Mouse (Mus musculus): ENCODE results near the gene C2cd3. TPM values are rescaled to one million over a fixed set of nuclear protein-coding genes. Genes with fewer than 3 reads are reported as not detected.

Gene C2cd3
- polyA plus RNA-seq, 1 experiment from 2014 or later, result 17.5 TPM

DNA sequence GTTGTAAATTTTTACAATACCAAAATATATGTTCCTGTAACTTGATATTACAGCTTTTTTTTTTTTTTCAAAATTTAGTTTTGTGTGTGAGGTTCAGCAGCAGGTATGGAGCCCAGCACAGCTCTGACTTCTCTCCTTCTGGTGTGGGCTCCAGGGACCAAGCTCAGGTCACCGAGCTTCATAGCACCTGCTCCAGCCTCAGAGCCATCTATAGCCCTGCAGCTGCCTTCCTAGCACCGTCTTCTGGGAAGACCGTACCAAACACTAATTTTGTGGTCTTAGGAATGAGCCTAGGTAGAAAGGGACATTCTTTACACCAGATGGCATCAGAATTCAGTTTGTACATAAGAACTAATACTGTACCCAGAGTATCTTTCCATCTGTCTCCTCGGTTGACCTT is 36.7 kb downstream of the C2cd3 start:
- Histone ChIP-seq H3K9ac (no peak overlapping the region), H3K4me2 (no peak overlapping the region), H3K27me3 (no peaks in the 10 kb centered on the region), H3K4me3 (no peak overlapping the region), H3K9me3 (no peaks in the 10 kb centered on the region), H3K36me3 (peaks cover 61% of the 10 kb centered on the region), H3K4me1 (replicated peaks) (no peaks in the 10 kb centered on the region), H3K27ac (replicated peaks) (no peak overlapping the region)
- ATAC-seq (ENCODE audit: low FRiP score, low read depth), result no peak
- whole genome bisulfite sequencing, result 96% methylated on average over 4 of the region's 4 CpGs

DNA sequence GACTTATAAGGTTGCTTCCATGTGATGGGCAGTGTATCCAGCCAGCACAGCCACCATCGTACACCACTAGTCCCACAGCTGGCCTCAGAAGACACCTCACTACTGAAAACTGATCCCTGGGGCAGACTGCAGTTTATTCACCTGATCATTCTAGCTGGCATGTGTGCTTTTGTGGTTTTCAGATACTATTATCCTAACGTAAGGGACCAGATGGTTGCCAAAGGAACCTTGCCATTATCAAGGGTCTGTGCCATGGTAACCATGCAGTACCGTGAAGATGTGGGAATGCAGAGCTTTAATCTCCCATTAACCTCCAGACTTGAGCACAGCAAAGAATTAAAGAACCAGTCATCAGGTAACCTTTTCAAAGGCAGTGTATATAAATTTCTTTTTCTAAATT is 53.8 kb downstream of the C2cd3 start:
- ATAC-seq (ENCODE audit: low FRiP score, low read depth), result no peak
- Histone ChIP-seq H3K9me3 (no peaks in the 10 kb centered on the region), H3K27me3 (no peaks in the 10 kb centered on the region), H3K4me2 (no peak overlapping the region), H3K9ac (no peak overlapping the region), H3K4me1 (replicated peaks) (no peaks in the 10 kb centered on the region), H3K27ac (replicated peaks) (no peak overlapping the region), H3K36me3 (peaks cover 61% of the 10 kb centered on the region), H3K4me3 (no peak overlapping the region)
- WGBS, result 67% methylated on average over 3 of the region's 3 CpGs

DNA sequence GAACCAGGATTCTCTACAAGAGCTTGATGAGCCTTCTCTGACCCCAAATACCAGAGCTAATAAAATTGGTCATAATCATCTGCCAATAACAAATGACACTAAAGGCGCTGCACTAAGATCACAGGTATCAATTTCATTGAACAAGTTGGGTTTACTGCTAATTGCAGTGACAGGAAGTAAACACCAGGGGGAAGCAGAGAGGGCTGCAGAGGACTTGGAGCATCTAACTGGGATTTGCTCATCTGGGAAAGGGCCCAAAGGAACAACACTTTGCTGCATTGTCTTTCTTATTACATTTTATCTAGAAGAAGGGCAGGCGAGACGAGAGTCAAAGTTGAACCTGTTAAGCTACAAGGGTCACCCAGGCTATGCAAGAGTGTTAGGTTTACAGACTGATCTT is 57.1 kb downstream of the C2cd3 start:
- H3K4me2 ChIP-seq, result no peak overlapping the region
- peaks cover 76% of the 10 kb centered on the region for H3K36me3 ChIP-seq
- H3K4me3 ChIP-seq, result no peak overlapping the region
- H3K27me3 ChIP-seq, result no peaks in the 10 kb centered on the region
- H3K9ac ChIP-seq, result no peak overlapping the region
- no peak overlapping the region for H3K27ac ChIP-seq (replicated peaks)
- ATAC-seq (ENCODE audit: low FRiP score, low read depth), result no peak
- H3K9me3 ChIP-seq, result no peaks in the 10 kb centered on the region
- H3K4me1 ChIP-seq (replicated peaks), result no peaks in the 10 kb centered on the region
- 66% methylated on average over 3 of the region's 3 CpGs for WGBS

DNA sequence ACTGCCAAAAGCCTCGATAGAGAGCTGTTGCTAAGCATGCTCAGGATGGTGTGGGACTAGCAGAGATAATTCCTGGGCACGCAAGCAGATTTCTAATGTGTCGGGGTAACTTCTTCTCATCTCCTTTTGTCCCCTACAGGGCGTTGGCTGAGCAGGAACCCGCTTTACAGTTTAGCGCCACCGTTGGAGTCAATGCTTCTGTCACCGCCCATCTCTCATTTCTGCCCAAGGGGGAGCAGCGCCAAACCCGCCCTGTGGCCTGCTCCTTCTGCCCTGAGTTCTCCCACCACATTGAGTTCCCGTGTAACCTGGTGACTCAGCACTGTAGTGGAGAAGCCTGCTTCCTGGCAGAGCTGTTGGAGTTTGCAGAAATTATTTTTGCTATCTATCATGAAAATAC is 57.9 kb downstream of the C2cd3 start:
- Histone ChIP-seq H3K9me3 (no peaks in the 10 kb centered on the region), H3K27ac (replicated peaks) (no peak overlapping the region), H3K4me3 (no peak overlapping the region), H3K27me3 (no peaks in the 10 kb centered on the region), H3K4me1 (replicated peaks) (no peaks in the 10 kb centered on the region), H3K36me3 (peaks cover 71% of the 10 kb centered on the region), H3K9ac (no peak overlapping the region), H3K4me2 (no peak overlapping the region)
- no peak for ATAC-seq (ENCODE audit: low FRiP score, low read depth)
- 88% methylated on average over 11 of the region's 11 CpGs for WGBS

DNA sequence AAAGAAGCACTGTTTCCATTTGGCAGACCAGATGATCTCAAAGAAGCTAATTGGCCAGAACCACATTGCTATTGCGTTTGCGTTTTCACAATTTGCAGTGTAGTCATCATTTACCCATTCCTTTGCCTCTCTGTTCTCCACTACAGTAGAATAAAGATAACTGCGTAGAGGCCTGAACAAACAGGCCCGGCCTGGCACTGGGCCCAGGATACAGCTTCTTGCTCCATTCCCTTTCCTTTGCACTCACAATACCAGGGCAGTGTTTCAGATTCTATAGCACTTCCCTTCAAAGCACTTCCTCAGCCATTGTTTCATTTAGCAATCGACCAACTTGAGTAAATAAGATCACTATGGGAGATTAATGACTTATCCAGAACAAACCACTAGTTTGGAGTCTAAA is 59.1 kb downstream of the C2cd3 start:
- no peak overlapping the region for H3K9ac ChIP-seq
- WGBS, result 77% methylated on average over 5 of the region's 5 CpGs

DNA sequence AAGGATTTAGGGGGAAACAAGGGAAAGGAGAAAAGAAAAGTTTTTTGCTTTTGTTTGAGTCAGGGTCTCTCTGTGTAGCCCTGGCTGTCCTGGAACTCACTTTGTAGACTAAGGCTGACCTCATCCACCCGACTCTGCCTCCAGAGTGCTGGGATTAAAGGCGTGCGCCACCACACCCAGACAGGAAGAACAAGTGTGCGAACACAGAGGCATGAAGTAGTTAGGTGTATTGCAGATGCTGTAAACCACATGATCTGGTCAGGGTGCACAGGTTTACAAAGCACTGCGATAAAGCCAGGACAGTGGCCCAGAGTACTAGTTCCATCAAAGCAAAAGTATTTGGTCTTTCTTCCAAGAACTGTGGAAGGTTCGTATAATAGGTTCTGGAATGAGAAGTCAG is 61.3 kb downstream of the C2cd3 start:
- ATAC-seq (ENCODE audit: low FRiP score, low read depth), result no peak
- no peaks in the 10 kb centered on the region for H3K9me3 ChIP-seq
- 95% methylated on average over 6 of the region's 6 CpGs for WGBS
- no peaks in the 10 kb centered on the region for H3K4me1 ChIP-seq (replicated peaks)
- H3K9ac ChIP-seq, result no peak overlapping the region
- H3K27me3 ChIP-seq, result no peaks in the 10 kb centered on the region
- H3K36me3 ChIP-seq, result peaks cover 69% of the 10 kb centered on the region
- no peak overlapping the region for H3K4me2 ChIP-seq
- no peak overlapping the region for H3K27ac ChIP-seq (replicated peaks)
- H3K4me3 ChIP-seq, result no peak overlapping the region

More for the DNA sequence above, 59.1 kb downstream of the C2cd3 start:
- Histone ChIP-seq H3K4me2 (no peak overlapping the region), H3K9me3 (no peaks in the 10 kb centered on the region), H3K4me3 (no peak overlapping the region), H3K27ac (replicated peaks) (no peak overlapping the region), H3K36me3 (peaks cover 66% of the 10 kb centered on the region), H3K27me3 (no peaks in the 10 kb centered on the region), H3K4me1 (replicated peaks) (no peaks in the 10 kb centered on the region)
- ATAC-seq (ENCODE audit: low FRiP score, low read depth), result no peak

DNA sequence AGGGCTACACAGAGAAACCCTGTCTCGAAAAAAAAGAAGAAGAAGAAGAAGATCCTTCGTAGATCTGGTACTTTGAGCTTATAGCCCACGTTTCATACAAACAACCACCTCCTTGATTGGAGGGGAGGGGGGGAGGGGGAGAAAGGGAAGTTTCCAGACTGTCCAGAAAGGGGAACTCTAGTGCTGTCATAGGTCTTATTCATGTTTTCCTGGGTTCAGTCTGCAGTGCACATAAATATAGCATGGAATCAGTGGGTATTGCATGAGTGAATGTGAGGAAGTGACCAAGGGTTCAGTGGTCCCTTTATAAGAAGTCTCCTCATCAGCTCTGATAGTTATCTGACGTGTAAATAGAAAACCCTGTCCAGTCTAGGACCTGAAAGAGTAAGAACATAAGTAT is 71.7 kb downstream of the C2cd3 start:
- Histone ChIP-seq H3K4me3 (no peak overlapping the region), H3K36me3 (peaks cover 69% of the 10 kb centered on the region), H3K9me3 (no peaks in the 10 kb centered on the region), H3K27ac (replicated peaks) (no peak overlapping the region), H3K4me1 (replicated peaks) (no peaks in the 10 kb centered on the region), H3K4me2 (no peak overlapping the region), H3K9ac (no peak overlapping the region), H3K27me3 (no peaks in the 10 kb centered on the region)
- no peak for ATAC-seq (ENCODE audit: low FRiP score, low read depth)
- WGBS, result 91% methylated on average over 4 of the region's 4 CpGs

DNA sequence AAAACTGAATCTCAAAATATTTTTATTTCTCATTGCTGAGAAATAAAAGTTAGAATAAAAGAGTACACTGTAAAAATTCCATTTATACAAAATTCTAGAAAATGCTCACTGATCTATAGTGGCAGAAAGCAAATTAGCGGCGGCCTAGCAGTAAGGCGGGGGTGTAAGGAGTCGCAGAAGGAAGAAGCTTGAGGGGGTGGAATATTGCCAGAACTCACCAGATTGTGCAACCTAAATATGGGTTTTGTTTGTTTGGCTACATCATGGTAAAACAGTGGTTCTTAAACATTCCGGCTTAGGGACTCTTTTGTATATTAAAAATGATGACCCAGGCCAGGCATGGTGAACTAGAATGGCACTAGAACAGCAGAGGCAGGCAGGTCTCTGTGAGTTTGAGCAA is 74.2 kb downstream of the C2cd3 start:
- no peaks in the 10 kb centered on the region for H3K4me1 ChIP-seq (replicated peaks)
- no peak for ATAC-seq (ENCODE audit: low FRiP score, low read depth)
- peaks cover 81% of the 10 kb centered on the region for H3K36me3 ChIP-seq
- 98% methylated on average over 5 of the region's 5 CpGs for WGBS
- no peak overlapping the region for H3K4me2 ChIP-seq
- H3K27ac ChIP-seq (replicated peaks), result no peak overlapping the region
- no peaks in the 10 kb centered on the region for H3K9me3 ChIP-seq
- H3K27me3 ChIP-seq, result no peaks in the 10 kb centered on the region
- no peak overlapping the region for H3K9ac ChIP-seq
- no peak overlapping the region for H3K4me3 ChIP-seq

DNA sequence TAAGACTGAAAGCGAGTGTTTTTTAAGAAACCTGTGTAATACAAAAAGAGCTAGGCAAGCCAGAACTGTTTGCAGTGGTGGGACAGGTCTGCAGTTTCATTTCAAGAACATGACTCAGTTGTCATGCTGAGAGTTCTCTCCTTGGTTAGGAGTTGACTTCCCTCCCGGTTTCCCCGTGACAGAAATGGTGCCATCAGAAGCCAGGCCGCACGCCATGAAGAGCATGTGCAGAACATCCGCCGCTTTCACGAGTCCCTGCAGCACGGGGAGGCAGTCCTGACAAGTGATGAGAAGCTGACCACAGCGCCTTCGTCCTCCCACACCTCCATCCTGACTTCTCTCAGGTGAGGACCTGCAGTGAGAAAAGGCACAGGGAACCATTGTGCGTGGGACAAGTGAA is 76.5 kb downstream of the C2cd3 start:
- no peaks in the 10 kb centered on the region for H3K9me3 ChIP-seq
- H3K4me2 ChIP-seq, result no peak overlapping the region
- ATAC-seq (ENCODE audit: low FRiP score, low read depth), result no peak
- H3K9ac ChIP-seq, result no peak overlapping the region
- 95% methylated on average over 12 of the region's 12 CpGs for WGBS
- no peak overlapping the region for H3K4me3 ChIP-seq
- H3K27ac ChIP-seq (replicated peaks), result no peak overlapping the region
- no peaks in the 10 kb centered on the region for H3K4me1 ChIP-seq (replicated peaks)
- peaks cover 81% of the 10 kb centered on the region for H3K36me3 ChIP-seq
- no peaks in the 10 kb centered on the region for H3K27me3 ChIP-seq

DNA sequence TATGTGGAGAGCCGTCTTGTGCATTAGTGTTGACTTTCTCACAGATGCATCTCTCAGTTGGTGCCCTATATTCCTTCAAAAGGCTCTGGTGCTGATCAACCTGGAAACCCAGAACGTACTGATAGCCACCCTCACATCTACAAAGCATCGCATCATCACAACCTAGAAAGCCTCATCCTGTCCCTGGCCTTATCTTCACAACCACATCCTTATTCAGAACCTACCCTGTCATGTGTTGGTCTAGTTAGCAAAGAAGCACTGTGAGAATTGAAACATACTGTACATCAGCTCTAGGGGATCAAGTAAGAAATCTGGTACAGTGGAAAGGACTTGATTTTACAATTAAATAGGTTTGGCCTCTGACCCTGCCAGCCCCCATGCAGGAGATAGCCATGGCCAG is 77.0 kb downstream of the C2cd3 start:
- no peak for ATAC-seq (ENCODE audit: low FRiP score, low read depth)
- no peaks in the 10 kb centered on the region for H3K9me3 ChIP-seq
- no peaks in the 10 kb centered on the region for H3K4me1 ChIP-seq (replicated peaks)
- no peak overlapping the region for H3K4me3 ChIP-seq
- H3K27ac ChIP-seq (replicated peaks), result no peak overlapping the region
- H3K36me3 ChIP-seq, result peaks cover 82% of the 10 kb centered on the region
- 100% methylated on average over 3 of the region's 3 CpGs for WGBS
- H3K27me3 ChIP-seq, result no peaks in the 10 kb centered on the region
- H3K9ac ChIP-seq, result no peak overlapping the region
- H3K4me2 ChIP-seq, result no peak overlapping the region

DNA sequence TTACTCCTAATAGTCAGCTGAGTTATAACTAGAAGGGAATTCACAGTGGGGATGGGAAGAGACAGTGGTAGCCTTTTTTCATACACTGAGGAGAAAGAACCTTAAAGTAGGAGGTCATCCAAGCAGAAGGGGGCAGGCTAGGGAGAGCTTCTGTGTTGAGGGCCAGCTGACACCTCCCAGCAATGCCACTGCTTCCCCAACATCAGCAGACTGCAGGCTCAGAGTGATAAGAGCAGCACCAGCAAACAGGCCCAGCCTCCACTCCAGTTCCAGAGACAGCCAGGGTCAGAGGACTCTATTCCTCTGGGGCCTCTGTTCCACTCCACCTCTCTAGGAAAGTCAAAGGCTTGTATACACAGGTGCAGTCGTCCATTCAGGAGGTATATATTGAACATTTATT is 86.1 kb downstream of the C2cd3 start:
- H3K4me2 ChIP-seq, result no peak overlapping the region
- no peak overlapping the region for H3K9ac ChIP-seq
- WGBS, result 70% methylated on average over 1 of the region's 1 CpGs
- peaks cover 51% of the 10 kb centered on the region for H3K36me3 ChIP-seq
- no peaks in the 10 kb centered on the region for H3K27me3 ChIP-seq
- H3K9me3 ChIP-seq, result no peaks in the 10 kb centered on the region
- H3K4me3 ChIP-seq, result no peak overlapping the region
- H3K27ac ChIP-seq (replicated peaks), result no peak overlapping the region
- ATAC-seq (ENCODE audit: low FRiP score, low read depth), result no peak
- no peaks in the 10 kb centered on the region for H3K4me1 ChIP-seq (replicated peaks)

DNA sequence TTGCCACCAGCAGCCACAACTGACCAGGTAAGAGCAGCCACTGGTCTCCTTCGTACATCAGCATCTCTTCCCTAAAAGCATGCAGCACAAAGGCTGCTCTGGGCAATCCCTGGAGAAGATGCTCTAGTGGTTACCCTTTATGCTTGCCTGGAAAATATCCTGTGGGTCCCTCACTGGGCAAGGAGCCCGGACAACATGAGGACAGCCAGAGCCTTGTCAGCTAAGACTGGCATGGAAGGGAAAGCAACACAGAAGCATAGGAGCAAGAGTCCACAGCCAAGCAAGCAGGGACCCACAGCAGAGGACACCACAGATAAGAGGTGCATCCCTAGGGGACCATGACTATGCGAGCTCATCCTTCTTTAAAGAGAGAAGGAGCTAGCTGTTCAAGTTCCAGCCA is 87.8 kb downstream of the C2cd3 start:
- Histone ChIP-seq H3K27ac (replicated peaks) (no peak overlapping the region), H3K9me3 (no peaks in the 10 kb centered on the region), H3K4me3 (no peak overlapping the region), H3K36me3 (peaks cover 37% of the 10 kb centered on the region), H3K4me2 (no peak overlapping the region), H3K9ac (no peak overlapping the region), H3K27me3 (no peaks in the 10 kb centered on the region), H3K4me1 (replicated peaks) (no peaks in the 10 kb centered on the region)
- whole genome bisulfite sequencing, result 94% methylated on average over 3 of the region's 3 CpGs
- no peak for ATAC-seq (ENCODE audit: low FRiP score, low read depth)

DNA sequence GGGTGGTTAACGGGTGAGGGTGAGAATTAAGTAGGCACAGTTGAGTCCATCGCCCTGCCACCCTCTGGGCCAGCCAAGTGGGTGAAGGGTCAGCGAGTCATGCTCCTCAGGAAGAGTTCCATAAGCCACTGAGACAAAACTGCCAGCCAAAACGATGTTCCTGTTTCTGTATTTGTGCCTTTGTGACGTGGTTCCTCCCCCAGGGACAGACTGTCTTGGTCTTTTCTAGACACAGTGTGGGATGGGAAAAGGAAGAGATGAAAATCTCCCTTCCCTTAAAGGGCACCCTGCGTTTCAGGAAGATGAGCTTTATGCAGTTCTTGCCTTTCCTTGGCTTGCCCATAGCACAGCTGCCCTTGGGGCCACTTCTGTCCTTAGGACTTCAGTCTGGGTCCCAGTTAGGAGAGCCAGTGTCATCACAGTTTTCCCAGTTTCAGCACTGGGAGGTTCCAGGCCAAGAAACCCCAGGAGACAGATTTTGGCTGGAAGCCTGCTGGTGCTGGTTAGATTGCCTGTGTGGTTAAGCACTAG is 89.7 kb downstream of the C2cd3 start:
- H3K4me2 ChIP-seq, result no peak overlapping the region
- no peaks in the 10 kb centered on the region for H3K27me3 ChIP-seq
- H3K36me3 ChIP-seq, result peaks cover 20% of the 10 kb centered on the region
- H3K4me3 ChIP-seq, result no peak overlapping the region
- H3K9ac ChIP-seq, result no peak overlapping the region
- H3K4me1 ChIP-seq (replicated peaks), result 0 out of 2 replicates have a peak, but pooled peaks cover 7% of the 10 kb centered on the region
- H3K9me3 ChIP-seq, result no peaks in the 10 kb centered on the region
- no peak for ATAC-seq (ENCODE audit: low FRiP score, low read depth)
- no peak overlapping the region for H3K27ac ChIP-seq (replicated peaks)
- 80% methylated on average over 6 of the region's 6 CpGs for WGBS
